Mouse (Mus musculus) erythroblast, embryonic 14.5 days (primary cell): ENCODE measurements around the gene Il17rd. TPM values are rescaled to one million over a fixed set of nuclear protein-coding genes. Genes with fewer than 3 reads are reported as not detected.

ENCODE experiments used
- H3K27me3 ChIP-seq: 2 replicates; pipeline ENCODE4 v1.6.1; 2012; ENCODE audit warnings: inconsistent platforms; ENCODE audit not compliant: control insufficient read depth
- H3K36me3 ChIP-seq: 2 replicates; pipeline ENCODE4 v1.6.1; 2012; ENCODE audit warnings: mild to moderate bottlenecking, inconsistent platforms; ENCODE audit not compliant: control insufficient read depth
- H3K4me1 ChIP-seq: 2 replicates; pipeline ENCODE4 v1.6.1; 2012; ENCODE audit warnings: inconsistent platforms; ENCODE audit not compliant: control insufficient read depth
- H3K4me3 ChIP-seq: replicated peaks from 2 replicates; pipeline ENCODE3; 2012; ENCODE audit warnings: moderate library complexity, mild to moderate bottlenecking, inconsistent platforms
- H3K9me3 ChIP-seq: 2 replicates; pipeline ENCODE4 v1.6.1; 2012; ENCODE audit warnings: low read length, inconsistent platforms, mixed read lengths; ENCODE audit not compliant: control insufficient read depth
- GATA1 ChIP-seq: IDR thresholded peaks from 2 replicates; pipeline ENCODE4 v1.6.1; 2012; ENCODE audit warnings: low read length, inconsistent platforms, mixed read lengths
- TAL1 ChIP-seq: IDR thresholded peaks from 3 replicates; pipeline ENCODE4 v1.6.1; 2012; ENCODE audit warnings: low read length, inconsistent platforms, mixed read lengths
- polyA plus RNA-seq: library from polyadenylated mRNA; stranded (reverse); fragments of >175 nt; gene quantifications from 2 replicates; pipeline ENCODE4 v1.2.3, GENCODE M21; 2012

Il17rd gene
- polyA plus RNA-seq, 1 experiment, result 0.02 TPM

DNA sequence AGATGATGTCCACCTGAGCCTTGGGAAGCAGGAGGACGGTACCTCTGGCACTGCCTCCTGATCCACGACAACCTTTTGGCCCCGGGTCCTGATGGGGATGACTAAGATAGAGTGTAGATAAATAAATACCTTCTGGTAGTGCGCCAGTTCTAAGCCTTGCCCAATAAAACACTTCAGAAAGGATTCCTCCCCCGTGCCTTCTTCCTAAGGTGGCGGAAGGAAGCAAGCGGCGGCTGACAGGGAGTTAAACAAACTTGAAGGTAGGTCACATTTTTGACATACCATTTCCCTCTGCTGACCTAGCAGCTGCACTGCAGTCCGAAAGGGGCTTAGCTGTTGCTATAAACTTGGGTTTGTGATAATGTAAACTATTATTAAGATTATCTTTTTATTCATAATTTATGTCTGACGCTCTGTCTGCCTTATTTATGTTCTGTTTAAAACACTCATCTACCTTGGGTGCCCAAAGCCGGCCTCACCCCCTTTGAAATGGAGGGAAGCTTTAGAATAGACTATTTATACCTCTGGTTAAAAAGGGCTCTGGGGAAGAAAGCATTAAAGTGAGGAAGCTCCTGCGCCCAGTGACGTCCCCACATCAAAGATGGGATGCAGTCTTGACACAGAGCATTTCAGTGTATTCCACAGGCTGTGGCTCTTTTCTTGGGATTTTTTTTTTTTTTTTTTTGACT, 19.9 kb downstream of the Il17rd start:
- Histone ChIP-seq H3K4me3 (no peak overlapping the region), H3K9me3 (no peaks in the 10 kb centered on the region), H3K36me3 (no peaks in the 10 kb centered on the region), H3K27me3 (peaks cover 13% of the 10 kb centered on the region), H3K4me1 (no peaks in the 10 kb centered on the region)
- no peak for TF ChIP-seq GATA1
- no peak for TF ChIP-seq TAL1

DNA sequence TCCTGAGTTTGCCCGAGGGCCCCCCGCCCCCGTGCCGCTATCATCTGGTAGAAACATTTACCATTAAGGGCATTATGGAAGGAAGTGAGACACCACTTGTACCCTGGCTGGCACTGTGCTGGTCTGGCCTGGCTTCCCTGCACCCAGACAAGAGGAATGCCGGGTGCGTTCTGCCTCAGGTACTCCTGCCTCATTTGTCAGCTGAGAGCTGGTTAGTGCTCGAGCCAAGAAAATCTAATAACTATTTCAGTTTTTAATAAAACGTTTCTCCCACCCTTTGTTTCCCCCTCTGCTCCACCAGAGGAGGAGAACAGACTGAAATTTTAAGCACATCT, 20.4 kb downstream of the Il17rd start:
- TF ChIP-seq GATA1, result no peak
- no peak for TF ChIP-seq TAL1
- H3K27me3 ChIP-seq, result peaks cover 13% of the 10 kb centered on the region
- no peaks in the 10 kb centered on the region for H3K36me3 ChIP-seq
- no peak overlapping the region for H3K4me3 ChIP-seq
- no peaks in the 10 kb centered on the region for H3K9me3 ChIP-seq
- no peaks in the 10 kb centered on the region for H3K4me1 ChIP-seq

DNA sequence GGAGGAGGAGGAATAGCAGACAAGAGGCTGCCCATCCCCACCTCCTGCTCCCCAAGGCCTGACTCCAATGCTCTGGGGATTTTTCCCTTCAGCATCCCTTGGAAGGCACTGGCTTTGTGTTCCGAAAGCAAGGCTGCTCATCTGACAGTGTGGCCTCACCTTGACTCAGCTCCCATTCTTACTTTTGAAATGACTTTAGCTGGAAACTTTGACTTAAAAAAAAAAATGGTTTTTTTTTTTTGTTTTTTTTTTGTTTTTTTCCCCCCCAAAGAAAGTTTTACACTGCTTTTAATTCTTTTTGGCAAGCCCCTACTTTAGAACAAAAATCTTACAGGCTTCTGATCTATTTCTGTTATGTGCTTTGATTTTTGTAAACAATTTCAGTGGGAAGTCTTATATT, 24.6 kb downstream of the Il17rd start:
- H3K27me3 ChIP-seq, result peaks cover 5% of the 10 kb centered on the region
- TF ChIP-seq TAL1, result no peak
- no peak for TF ChIP-seq GATA1

DNA sequence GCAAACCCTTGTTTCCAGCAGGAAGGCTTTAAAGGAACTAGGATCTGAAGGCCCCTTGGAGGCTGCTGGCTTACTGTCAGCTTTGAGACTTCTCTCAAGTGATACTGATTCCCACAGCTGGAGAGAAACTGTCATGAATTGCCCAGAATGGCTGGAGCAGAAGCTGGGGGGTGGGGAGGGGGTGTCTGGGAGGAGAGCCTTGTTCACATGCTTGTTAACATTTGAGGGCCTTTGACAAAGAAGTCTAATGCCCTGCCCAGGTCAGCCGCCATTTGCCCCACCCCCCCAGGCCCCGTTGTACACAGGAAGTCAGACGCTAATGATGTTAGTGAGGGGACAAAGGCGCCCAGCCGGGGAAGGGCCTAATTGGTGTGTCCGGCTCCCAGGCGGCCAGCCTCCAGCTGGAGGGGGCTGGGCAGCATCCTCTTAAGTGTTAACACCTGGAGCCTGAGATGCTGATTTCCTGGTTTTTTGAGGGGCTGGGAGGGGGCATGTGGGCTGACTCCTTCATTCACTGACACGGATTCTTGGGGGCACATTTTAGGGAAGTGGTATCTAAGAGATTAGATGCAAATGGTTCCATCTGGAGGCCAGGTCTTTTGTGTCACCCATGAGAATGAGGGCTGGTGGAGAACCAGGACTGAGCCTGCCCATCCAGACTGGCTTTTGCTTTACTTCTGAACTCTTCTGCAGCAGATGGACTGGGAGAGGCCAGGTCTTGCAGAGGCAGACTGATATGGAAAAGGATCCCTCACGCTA, 27.6 kb downstream of the Il17rd start:
- no peaks in the 10 kb centered on the region; the same call in 1 of the 2 replicates for H3K27me3 ChIP-seq
- H3K36me3 ChIP-seq, result no peaks in the 10 kb centered on the region
- TF ChIP-seq GATA1, result no peak
- TF ChIP-seq TAL1, result no peak
- no peak overlapping the region for H3K4me3 ChIP-seq
- no peaks in the 10 kb centered on the region for H3K4me1 ChIP-seq
- no peaks in the 10 kb centered on the region for H3K9me3 ChIP-seq

More for the DNA sequence above, 24.6 kb downstream of the Il17rd start:
- no peaks in the 10 kb centered on the region for H3K36me3 ChIP-seq
- H3K9me3 ChIP-seq, result no peaks in the 10 kb centered on the region
- H3K4me3 ChIP-seq, result no peak overlapping the region
- no peaks in the 10 kb centered on the region for H3K4me1 ChIP-seq

DNA sequence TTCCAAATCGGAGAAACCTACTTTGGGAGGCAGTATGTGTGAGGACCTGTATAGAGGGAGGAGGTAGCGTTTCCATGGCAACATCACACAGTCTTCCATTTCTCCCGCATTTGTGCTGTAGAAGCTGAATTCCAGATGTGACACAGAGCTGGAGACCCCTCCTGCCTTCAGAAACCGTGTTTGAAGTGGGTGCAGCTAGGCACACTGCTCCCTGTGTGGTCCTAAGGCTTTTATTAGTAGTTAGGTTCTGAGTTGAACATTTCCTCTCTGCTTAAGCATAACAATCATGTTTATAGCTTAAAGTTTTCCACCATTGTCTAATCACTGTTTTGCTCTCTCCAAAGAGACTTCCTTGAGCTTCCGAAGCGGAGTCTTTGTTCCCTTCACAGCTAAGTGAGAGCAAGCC, 29.1 kb downstream of the Il17rd start:
- TF ChIP-seq TAL1 (no peak), GATA1 (no peak)
- no peaks in the 10 kb centered on the region; the same call in 1 of the 2 replicates for H3K27me3 ChIP-seq
- H3K9me3 ChIP-seq, result no peaks in the 10 kb centered on the region
- no peaks in the 10 kb centered on the region for H3K4me1 ChIP-seq
- no peak overlapping the region for H3K4me3 ChIP-seq
- H3K36me3 ChIP-seq, result no peaks in the 10 kb centered on the region

DNA sequence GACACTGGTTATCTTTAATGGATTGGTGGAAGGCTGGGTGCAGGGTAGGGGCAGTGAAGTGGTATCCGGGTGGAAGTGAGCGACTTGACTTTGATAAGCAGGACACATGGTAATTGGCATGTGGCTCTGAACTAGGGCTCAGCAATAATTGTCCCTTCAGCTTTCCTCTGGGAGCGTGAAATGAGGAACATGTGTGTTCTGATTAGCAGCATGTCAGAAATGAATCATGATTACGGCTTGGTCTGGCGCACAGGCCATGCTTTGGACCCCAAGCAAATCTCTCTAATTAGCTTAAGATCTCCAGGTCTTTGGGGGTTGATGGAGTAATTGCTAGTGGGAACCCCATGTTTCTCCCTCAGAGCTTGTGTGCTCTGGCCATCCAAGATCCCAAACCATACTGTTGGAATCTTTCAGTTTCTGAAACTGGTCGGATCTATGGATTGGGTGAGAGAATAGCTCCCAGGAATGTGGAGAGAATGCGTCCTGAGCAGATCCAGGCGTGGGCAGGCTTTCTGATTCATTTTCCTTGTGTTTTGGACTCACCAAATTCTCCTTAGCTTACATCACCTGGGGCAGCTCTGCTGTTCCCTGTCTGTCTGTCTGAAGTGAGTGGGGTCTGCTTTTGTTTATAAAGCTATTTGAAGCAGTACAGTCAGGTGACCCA, 30.8 kb downstream of the Il17rd start:
- H3K4me3 ChIP-seq, result no peak overlapping the region
- no peaks in the 10 kb centered on the region; the same call in 1 of the 2 replicates for H3K27me3 ChIP-seq
- H3K4me1 ChIP-seq, result no peaks in the 10 kb centered on the region
- TF ChIP-seq TAL1 (no peak), GATA1 (no peak)
- no peaks in the 10 kb centered on the region for H3K9me3 ChIP-seq
- H3K36me3 ChIP-seq, result no peaks in the 10 kb centered on the region

DNA sequence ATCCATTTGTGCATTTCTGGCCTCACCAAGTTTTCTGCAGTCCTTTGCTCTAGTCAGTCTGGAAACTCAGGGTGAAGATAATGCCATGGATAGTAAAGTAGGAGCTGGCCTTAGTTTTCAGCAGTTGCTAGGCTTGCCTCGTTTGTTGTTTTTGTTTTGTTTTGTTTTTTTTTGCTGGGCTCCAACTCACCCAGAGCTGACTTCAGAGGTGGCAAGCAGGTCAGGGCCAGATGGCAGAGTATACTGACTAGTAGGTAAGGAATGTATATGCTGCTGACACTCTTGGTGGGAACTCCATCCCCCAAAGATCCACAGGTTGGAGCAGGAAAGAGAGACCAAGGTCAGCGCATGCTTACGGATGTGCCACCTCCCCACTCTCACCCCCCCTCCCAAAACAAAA, 31.4 kb downstream of the Il17rd start:
- no peak for TF ChIP-seq GATA1
- TF ChIP-seq TAL1, result no peak
- H3K4me3 ChIP-seq, result no peak overlapping the region
- H3K36me3 ChIP-seq, result no peaks in the 10 kb centered on the region
- H3K9me3 ChIP-seq, result no peaks in the 10 kb centered on the region
- no peaks in the 10 kb centered on the region; the same call in 1 of the 2 replicates for H3K27me3 ChIP-seq
- H3K4me1 ChIP-seq, result no peaks in the 10 kb centered on the region

DNA sequence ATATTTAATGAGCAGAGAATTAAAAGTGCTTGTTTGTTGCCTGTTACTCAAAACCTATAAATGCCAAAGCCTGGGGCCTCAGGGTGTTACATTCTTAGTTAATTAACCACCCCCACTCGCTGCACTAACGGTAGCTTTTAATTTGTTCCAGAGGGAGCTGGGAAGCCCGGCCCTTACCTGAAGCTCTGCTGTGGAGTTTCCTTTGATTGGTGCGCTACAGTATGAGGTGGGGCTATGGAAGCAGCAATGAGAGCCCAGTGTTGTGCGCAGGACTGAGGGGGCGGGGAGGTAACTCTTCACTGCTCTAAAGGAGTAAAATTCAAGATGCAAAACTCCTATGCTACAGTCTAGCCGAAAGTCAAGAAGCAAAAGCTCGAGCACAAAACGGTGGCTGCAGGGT, 32.0 kb downstream of the Il17rd start:
- Histone ChIP-seq H3K4me1 (no peaks in the 10 kb centered on the region), H3K9me3 (no peaks in the 10 kb centered on the region), H3K27me3 (no peaks in the 10 kb centered on the region; the same call in 1 of the 2 replicates), H3K4me3 (no peak overlapping the region), H3K36me3 (no peaks in the 10 kb centered on the region)
- TF ChIP-seq TAL1, result no peak
- TF ChIP-seq GATA1, result no peak

DNA sequence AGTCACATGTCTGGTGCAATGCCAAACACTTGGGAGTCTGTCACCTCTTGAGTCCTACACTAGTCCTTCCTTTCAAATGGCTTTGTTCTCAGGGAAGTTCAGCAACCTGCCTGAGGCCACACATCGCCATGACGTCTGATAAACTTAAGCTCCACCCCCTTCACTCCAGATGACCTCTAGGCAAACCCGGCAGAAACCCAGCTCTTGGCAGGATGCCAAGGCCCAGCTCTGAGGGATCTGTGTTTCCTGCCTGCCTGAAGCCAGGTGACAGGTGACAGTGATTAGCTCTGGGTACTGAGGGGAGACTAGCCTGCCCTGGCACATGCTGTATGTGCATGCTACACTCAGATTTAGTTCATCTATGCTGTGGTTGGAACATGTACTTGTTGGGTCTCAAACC, 33.2 kb downstream of the Il17rd start:
- Histone ChIP-seq H3K4me1 (no peaks in the 10 kb centered on the region), H3K9me3 (no peaks in the 10 kb centered on the region), H3K4me3 (no peak overlapping the region), H3K36me3 (no peaks in the 10 kb centered on the region), H3K27me3 (no peaks in the 10 kb centered on the region; the same call in 1 of the 2 replicates)
- TF ChIP-seq TAL1 (no peak), GATA1 (no peak)
